Mouse (Mus musculus) spleen, adult 2 months (tissue): ENCODE measurements around the gene Entpd7.

Source experiments
- CTCF ChIP-seq: fragments of 200-500 bp; IDR thresholded peaks from 2 replicates; pipeline ENCODE4 v1.5.1; 2011; ENCODE audit warnings: mild to moderate bottlenecking, inconsistent platforms; ENCODE audit not compliant: insufficient read depth, insufficient read length, insufficient replicate concordance; ENCODE audit errors: extremely low read depth
- POLR2A ChIP-seq: fragments of 200-500 bp; IDR thresholded peaks from 2 replicates; pipeline ENCODE4 v1.6.1; 2011; ENCODE audit warnings: low read depth, low read length, inconsistent platforms

- no peak for TF ChIP-seq CTCF
- no peak for TF ChIP-seq POLR2A
These were observed 33.4 kb downstream of the Entpd7 start for GRCm38 (mm10) chr19:43722891-43723290.
